Mouse (Mus musculus) lung, embryonic 16.5 days (tissue): ENCODE measurements around the gene Gm5294. TPM values are rescaled to one million over a fixed set of nuclear protein-coding genes. Genes with fewer than 3 reads are reported as not detected.

Source experiments
- ATAC-seq: fragments of 200-750 bp; cut with Nextera tagmentation; 2 replicates; pipeline ENCODE4 v1.8.0; 2017; ENCODE audit warnings: low read depth, mild to moderate bottlenecking, moderate library complexity
- H3K27ac ChIP-seq: fragments of 300-500 bp; sonication (generic); 2 replicates; pipeline ENCODE4 v1.5.1; 2014; ENCODE audit warnings: mild to moderate bottlenecking, control low read depth, low read length
- H3K27me3 ChIP-seq: fragments of 300-500 bp; sonication (generic); 2 replicates; pipeline ENCODE4 v1.6.1; 2014; ENCODE audit warnings: low read depth, low read length, mixed read lengths; ENCODE audit not compliant: control insufficient read depth, insufficient read depth
- H3K36me3 ChIP-seq: fragments of 300-500 bp; sonication (generic); 2 replicates; pipeline ENCODE4 v1.6.1; 2014; ENCODE audit warnings: low read length; ENCODE audit not compliant: control insufficient read depth, insufficient read depth
- H3K4me1 ChIP-seq: fragments of 300-500 bp; sonication (generic); replicated peaks from 2 replicates; pipeline ENCODE4 v1.6.1; 2014; ENCODE audit warnings: low read length, mixed read lengths; ENCODE audit not compliant: control insufficient read depth, insufficient read depth
- H3K4me2 ChIP-seq: fragments of 300-500 bp; sonication (generic); 2 replicates; pipeline ENCODE4 v1.6.1; 2014; ENCODE audit warnings: low read depth, low read length, control low read depth
- H3K4me3 ChIP-seq: fragments of 300-500 bp; sonication (generic); 2 replicates; pipeline ENCODE4 v1.5.1; 2014; ENCODE audit warnings: mild to moderate bottlenecking, low read length, control low read depth
- H3K9ac ChIP-seq: fragments of 300-500 bp; sonication (generic); 2 replicates; pipeline ENCODE4 v1.6.1; 2014; ENCODE audit warnings: low read length, control low read depth
- H3K9me3 ChIP-seq: fragments of 300-500 bp; sonication (generic); 2 replicates; pipeline ENCODE4 v1.6.1; 2016; ENCODE audit warnings: low read length; ENCODE audit not compliant: control insufficient read depth
- WGBS: fragments of 180-500 bp; shearing (Covaris S2); extraction: QIAGEN DNeasy Blood & Tissue Kit; methylation state at CpG from one replicate; pipeline ENCODE4 v1.1.7; 2014; 5-methylcytosine and 5-hydroxymethylcytosine counted together
- polyA plus RNA-seq: library from polyadenylated mRNA; unstranded; fragments of >200 nt; fragmentation: Nextera tagmentation; extraction: Ambion mirVana; gene quantifications from 2 replicates; pipeline ENCODE4 v1.2.1, GENCODE M21; 2015

The Gm5294 gene
- polyA plus RNA-seq, 1 experiment from 2014 or later: not detected

DNA sequence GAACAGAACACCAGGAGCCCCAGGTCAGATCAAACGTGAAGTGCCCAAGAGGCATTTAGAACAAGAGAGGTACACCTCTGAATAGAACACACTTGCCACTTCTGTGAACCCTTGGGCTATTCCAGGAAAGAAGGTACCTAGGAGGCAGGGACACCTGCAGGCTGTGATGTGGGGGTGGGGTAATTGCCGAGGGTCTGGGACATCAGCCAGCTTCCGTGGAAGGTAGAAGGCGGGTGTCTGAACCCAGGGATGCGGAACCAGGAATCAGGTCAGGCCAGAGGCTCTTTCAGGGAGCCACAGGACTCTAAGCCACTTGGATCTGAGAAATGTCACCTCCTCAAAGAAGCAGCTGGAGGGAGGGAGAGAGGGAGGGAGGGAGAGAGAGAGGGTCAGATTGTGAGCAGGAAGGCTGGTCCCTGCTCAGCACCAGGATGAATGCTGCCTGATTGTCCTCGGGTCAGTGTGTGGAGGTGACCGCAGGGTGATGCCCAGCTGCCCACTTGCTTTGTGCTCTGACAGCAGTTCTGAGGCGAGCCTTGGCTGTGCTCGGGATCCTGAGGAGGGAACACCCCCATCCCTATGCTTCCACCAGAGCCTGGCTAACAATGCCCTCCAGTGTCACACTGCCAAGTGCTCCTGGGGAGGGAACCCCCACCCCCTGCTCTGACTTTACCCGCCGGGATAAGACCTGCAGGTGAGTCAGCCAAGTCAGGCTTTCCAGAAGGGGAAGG is 31.2 kb upstream of the Gm5294 start:
- Histone ChIP-seq H3K4me3 (no peak overlapping the region), H3K27ac (no peak overlapping the region), H3K27me3 (no peaks in the 10 kb centered on the region), H3K36me3 (no peaks in the 10 kb centered on the region), H3K4me1 (no peaks in the 10 kb centered on the region; the same call in 1 of the 2 replicates), H3K4me2 (no peak overlapping the region), H3K9me3 (no peaks in the 10 kb centered on the region), H3K9ac (no peak overlapping the region)
- 0 out of 2 replicates have a peak, but pooled peaks have one; percentile 30 for ATAC-seq
- WGBS: 44% methylated on average over 11 of the region's 11 CpGs

- Histone ChIP-seq H3K27ac (no peak overlapping the region), H3K36me3 (no peaks in the 10 kb centered on the region), H3K27me3 (no peaks in the 10 kb centered on the region), H3K9me3 (no peaks in the 10 kb centered on the region), H3K4me3 (no peak overlapping the region), H3K4me2 (no peak overlapping the region), H3K4me1 (no peaks in the 10 kb centered on the region; the same call in 1 of the 2 replicates), H3K9ac (no peak overlapping the region)
- WGBS: 86% methylated on average over 11 of the region's 11 CpGs
- ATAC-seq: no peak
Observed at GRCm38 (mm10) chr5:138790954-138791480, 28.9 kb upstream of the Gm5294 start.

- 0 out of 2 replicates have a peak, but pooled peaks cover 4% of the 10 kb centered on the region for H3K4me1 ChIP-seq
- WGBS: 24% methylated on average over 7 of the region's 7 CpGs
- no peak overlapping the region for H3K27ac ChIP-seq
- H3K4me3 ChIP-seq: no peak overlapping the region
- H3K4me2 ChIP-seq: no peak overlapping the region
- H3K9me3 ChIP-seq: no peaks in the 10 kb centered on the region
- H3K36me3 ChIP-seq: peaks cover 2% of the 10 kb centered on the region; the same call in 1 of the 2 replicates
- ATAC-seq: no peak
- no peaks in the 10 kb centered on the region for H3K27me3 ChIP-seq
- H3K9ac ChIP-seq: no peak overlapping the region
Observed at GRCm38 (mm10) chr5:138801588-138802116, 18.2 kb upstream of the Gm5294 start.

DNA sequence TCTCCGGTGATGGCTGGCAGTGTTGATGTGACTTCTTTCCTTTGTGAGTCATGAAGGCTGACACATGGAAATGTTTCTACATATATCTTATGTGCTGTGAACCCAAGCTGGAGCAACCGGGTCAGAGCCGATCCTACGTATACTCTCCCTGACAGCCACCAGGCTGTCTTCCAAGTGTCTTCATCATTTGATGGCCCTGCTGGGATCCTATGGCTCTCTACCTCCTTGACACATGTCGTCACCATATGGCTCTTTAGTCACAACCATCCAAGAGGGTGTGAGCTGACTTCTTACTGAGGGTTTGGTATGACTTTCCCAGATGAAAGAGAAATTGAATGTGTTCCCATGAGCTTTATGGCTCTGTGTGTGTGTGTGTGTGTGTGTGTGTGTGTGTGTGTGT is 15.6 kb upstream of the Gm5294 start:
- H3K4me2 ChIP-seq: no peak overlapping the region
- H3K27me3 ChIP-seq: no peaks in the 10 kb centered on the region
- no peaks in the 10 kb centered on the region for H3K9me3 ChIP-seq
- no peak for ATAC-seq
- H3K36me3 ChIP-seq: peaks cover 2% of the 10 kb centered on the region; the same call in 1 of the 2 replicates
- H3K27ac ChIP-seq: no peak overlapping the region
- 0 out of 2 replicates have a peak, but pooled peaks cover 4% of the 10 kb centered on the region for H3K4me1 ChIP-seq
- 81% methylated on average over 5 of the region's 5 CpGs for WGBS
- no peak overlapping the region for H3K9ac ChIP-seq
- H3K4me3 ChIP-seq: no peak overlapping the region

GRCm38 (mm10) chr5:138809767-138810166 is 10.1 kb upstream of the Gm5294 start:
- Histone ChIP-seq H3K9me3 (no peaks in the 10 kb centered on the region), H3K27ac (no peak overlapping the region), H3K9ac (no peak overlapping the region), H3K4me2 (no peak overlapping the region), H3K27me3 (no peaks in the 10 kb centered on the region), H3K36me3 (peaks cover 2% of the 10 kb centered on the region; the same call in 1 of the 2 replicates), H3K4me1 (no peaks in the 10 kb centered on the region), H3K4me3 (no peak overlapping the region)
- ATAC-seq: no peak
- 79% methylated on average over 6 of the region's 6 CpGs for WGBS

DNA sequence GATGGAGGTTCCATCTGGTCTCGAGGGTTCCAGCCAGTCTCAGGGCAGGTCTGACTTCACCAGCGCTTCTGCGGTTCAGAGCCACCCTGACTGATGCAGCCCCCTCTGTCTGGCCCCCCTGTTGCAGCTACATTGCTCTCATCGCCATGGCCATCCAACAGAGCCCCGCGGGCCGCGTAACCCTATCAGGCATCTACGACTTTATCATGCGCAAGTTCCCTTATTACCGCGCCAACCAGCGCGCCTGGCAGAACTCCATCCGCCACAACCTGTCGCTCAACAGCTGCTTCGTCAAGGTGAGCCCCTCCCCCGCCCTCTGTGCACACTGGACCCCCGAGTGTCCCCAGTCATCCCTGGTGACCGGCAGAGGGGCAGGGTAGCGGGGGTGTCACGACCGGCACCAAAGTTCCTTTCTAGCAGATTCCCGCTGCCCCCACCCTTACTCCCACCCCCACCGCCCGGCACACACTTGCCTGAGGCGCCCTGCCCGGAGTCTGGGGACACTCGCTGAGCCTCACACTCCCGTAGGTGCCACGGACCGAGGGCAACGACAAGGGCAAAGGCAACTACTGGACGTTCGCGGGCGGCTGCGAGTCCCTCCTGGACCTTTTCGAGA is 945 bp downstream of the Gm5294 start:
- Histone ChIP-seq H3K9ac (peak overlapping the region; percentile 34; the same call in 1 of the 2 replicates), H3K9me3 (no peaks in the 10 kb centered on the region), H3K4me1 (no peaks in the 10 kb centered on the region), H3K4me2 (peak overlapping the region; percentile 57), H3K27me3 (peaks cover 38% of the 10 kb centered on the region), H3K36me3 (no peaks in the 10 kb centered on the region), H3K27ac (no peak overlapping the region), H3K4me3 (peak overlapping the region; percentile 37)
- WGBS: 2% methylated on average over 39 of the region's 39 CpGs
- ATAC-seq: peak; percentile 10; the same call in 1 of the 2 replicates

DNA sequence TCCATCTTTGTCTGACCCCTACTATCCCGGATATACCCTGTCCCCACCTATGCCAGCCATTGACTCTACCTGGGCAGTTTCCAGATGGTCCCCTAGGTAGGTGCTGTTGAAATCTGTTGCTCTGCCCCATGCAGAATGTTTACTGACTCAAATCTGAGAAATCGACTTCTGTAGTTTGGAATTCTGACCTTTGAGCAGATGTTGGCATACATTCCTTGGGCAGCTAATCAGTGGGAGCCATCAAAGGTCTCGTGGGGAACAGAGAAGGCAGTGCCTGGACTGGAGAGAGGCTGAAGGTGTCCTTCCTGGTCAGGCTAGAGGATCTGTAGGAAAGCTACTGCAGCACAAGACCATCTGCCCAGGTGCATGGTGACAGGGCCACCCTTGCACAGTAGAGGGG is 5.2 kb downstream of the Gm5294 start:
- no peak for ATAC-seq
- Histone ChIP-seq H3K9ac (no peak overlapping the region), H3K4me2 (no peak overlapping the region), H3K27me3 (peaks cover 25% of the 10 kb centered on the region), H3K27ac (no peak overlapping the region), H3K4me3 (no peak overlapping the region), H3K4me1 (no peaks in the 10 kb centered on the region), H3K9me3 (no peaks in the 10 kb centered on the region), H3K36me3 (no peaks in the 10 kb centered on the region)
- 52% methylated on average over 3 of the region's 3 CpGs for WGBS

GRCm38 (mm10) chr5:138833406-138833805 is 13.5 kb downstream of the Gm5294 start:
- Histone ChIP-seq H3K9ac (no peak overlapping the region), H3K36me3 (no peaks in the 10 kb centered on the region), H3K27ac (no peak overlapping the region), H3K27me3 (no peaks in the 10 kb centered on the region), H3K4me3 (no peak overlapping the region), H3K9me3 (no peaks in the 10 kb centered on the region), H3K4me2 (no peak overlapping the region), H3K4me1 (peaks cover 5% of the 10 kb centered on the region)
- 25% methylated on average over 6 of the region's 6 CpGs for WGBS
- ATAC-seq: no peak

DNA sequence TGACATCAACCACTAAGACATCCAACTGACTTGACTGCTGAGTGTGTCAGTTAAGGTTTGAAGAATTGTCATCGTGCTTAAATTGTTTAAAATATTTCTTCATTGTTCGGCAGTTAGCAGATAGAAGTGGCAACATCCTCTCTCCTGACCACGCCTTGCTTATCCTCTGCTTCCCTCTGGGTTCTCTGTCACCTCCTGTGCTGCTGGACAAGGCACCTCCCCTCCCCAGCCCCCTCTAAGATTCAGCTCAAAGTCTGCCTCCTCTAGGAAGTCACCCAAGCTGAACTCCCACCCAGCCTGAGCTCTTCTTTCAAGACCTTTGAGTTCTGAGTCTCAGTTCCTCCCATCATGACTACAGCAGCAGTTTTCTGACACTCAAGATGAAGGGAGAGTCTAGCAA is 15.0 kb downstream of the Gm5294 start:
- no peaks in the 10 kb centered on the region for H3K9me3 ChIP-seq
- no peak for ATAC-seq
- 46% methylated on average over 3 of the region's 3 CpGs for WGBS
- peaks cover 5% of the 10 kb centered on the region for H3K4me1 ChIP-seq
- no peaks in the 10 kb centered on the region for H3K27me3 ChIP-seq
- H3K9ac ChIP-seq: no peak overlapping the region
- no peaks in the 10 kb centered on the region for H3K36me3 ChIP-seq
- no peak overlapping the region for H3K27ac ChIP-seq
- H3K4me3 ChIP-seq: no peak overlapping the region
- H3K4me2 ChIP-seq: no peak overlapping the region
